Mouse (Mus musculus): ENCODE data around the gene Rbfox2. TPM values are rescaled to one million over a fixed set of nuclear protein-coding genes. Genes with fewer than 3 reads are reported as not detected.
A peak's percentile ranks its signal among the peaks of the same experiment; 100 is the strongest.

Gene Rbfox2
- polyA plus RNA-seq, 1 experiment = 177 TPM

DNA sequence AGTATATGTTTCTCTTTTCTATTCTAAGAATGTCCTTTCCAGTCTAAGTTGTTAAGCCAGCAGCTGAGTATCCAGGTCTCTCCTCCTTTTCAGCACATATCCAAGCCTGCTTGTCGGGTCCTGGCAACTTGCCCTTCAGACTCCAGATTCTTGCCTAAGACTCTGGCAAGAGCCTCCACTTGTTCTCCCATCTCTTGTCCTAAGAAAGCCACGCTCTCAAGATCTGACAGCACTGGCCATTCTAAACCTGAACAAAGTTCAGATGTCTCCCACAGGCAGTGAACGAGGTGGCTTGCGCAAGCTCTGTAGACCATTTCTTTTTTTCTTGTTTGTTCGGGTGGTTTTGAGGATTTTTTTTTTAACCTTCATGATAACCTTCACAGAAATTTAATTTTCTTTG is 110.0 kb downstream of the Rbfox2 start:
- DNase-seq = peak in 1 of 2 experiments; percentile 48
- Histone ChIP-seq H3K4me3 (replicated peaks; ENCODE audit: insufficient read depth, low read depth, low read length) (no peak overlapping the region), H3K27ac (ENCODE audit: insufficient read depth, low read length) (no peak overlapping the region), H3K27me3 (ENCODE audit: control insufficient read depth, insufficient read depth, low read length) (no peaks in the 10 kb centered on the region), H3K4me1 (ENCODE audit: control insufficient read depth, insufficient read depth, low read length) (peaks cover 7% of the 10 kb centered on the region)
- no peak for TF ChIP-seq POLR2A (IDR thresholded peaks at IDR 0.05; ENCODE audit: borderline replicate concordance, insufficient read depth, low read length)
- TF ChIP-seq CTCF (IDR thresholded peaks at IDR 0.05; ENCODE audit: borderline replicate concordance, insufficient read depth, low read depth, low read length) = no peak
- 62% methylated on average over 5 of the region's 5 CpGs for WGBS

DNA sequence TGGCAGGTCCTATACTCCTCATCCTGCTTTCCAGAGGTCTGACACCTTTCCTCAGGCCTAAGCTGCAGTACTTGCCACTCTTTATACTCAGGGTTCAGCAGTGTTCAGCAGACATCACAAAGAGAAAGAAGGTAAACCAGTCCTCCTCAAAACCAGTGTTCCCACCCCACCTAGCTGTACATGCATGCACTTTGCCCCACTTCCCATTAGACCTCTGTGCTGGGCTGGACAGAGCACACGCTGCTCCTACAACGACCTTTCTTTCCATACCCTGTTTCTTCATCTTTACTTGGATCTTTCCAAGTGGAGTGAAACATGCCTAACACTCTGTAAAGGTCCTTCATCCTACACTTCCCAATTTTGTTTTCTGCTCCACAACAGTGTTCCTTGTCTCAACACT is 110.8 kb downstream of the Rbfox2 start:
- peaks cover 7% of the 10 kb centered on the region for H3K4me1 ChIP-seq (ENCODE audit: control insufficient read depth, insufficient read depth, low read length)
- 91% methylated on average over 2 of the region's 2 CpGs for WGBS
- DNase-seq = no peak
- no peaks in the 10 kb centered on the region for H3K27me3 ChIP-seq (ENCODE audit: control insufficient read depth, insufficient read depth, low read length)
- no peak overlapping the region for H3K27ac ChIP-seq (ENCODE audit: insufficient read depth, low read length)
- no peak overlapping the region for H3K4me3 ChIP-seq (replicated peaks; ENCODE audit: insufficient read depth, low read depth, low read length)
- no peak for TF ChIP-seq POLR2A (IDR thresholded peaks at IDR 0.05; ENCODE audit: borderline replicate concordance, insufficient read depth, low read length)
- TF ChIP-seq CTCF (IDR thresholded peaks at IDR 0.05; ENCODE audit: borderline replicate concordance, insufficient read depth, low read depth, low read length) = no peak

DNA sequence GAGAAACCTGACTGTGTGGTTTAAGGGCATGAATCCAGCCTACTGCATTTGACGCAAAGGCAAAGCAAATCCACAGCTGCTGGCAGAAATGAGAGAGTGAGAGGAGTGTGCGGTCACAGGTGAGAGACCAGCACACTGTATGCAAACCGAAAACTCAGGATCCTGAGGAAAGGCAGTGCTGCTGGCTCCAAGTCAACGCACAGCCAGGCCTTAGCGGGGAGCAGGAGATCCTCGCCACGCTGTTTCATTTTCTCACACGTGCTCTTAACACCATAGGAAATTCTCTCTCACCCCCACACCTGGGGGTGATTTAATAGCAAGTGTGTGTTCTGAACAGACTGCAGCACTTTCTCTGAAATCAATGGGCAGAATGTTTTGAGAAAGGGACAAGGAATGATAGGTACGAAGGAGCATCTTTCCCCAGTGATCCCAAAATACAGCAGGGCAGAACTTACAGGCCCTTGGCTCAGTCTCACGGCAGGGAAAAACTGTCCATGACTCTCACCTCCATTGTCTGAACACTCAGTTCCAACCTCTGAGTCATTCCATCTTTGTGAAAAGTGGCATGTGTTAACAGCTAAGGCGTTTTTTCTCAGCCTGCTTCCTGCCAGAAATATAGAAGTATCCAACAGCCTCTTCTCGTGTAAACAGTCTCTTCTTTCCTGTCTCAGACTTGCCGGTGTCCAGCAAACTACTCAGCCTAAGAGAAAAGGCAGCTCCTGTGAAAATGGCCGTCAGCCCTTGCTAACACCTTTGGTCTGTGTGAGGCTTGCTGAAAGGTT is 114.5 kb downstream of the Rbfox2 start:
- peak; percentile 52 to 68 for DNase-seq
- WGBS = 10% methylated on average over 14 of the region's 14 CpGs
- Histone ChIP-seq H3K27ac (ENCODE audit: insufficient read depth, low read length) (peak overlapping the region; percentile 10; the same call in 1 of the 2 replicates), H3K4me3 (replicated peaks; ENCODE audit: insufficient read depth, low read depth, low read length) (no peak overlapping the region), H3K4me1 (ENCODE audit: control insufficient read depth, insufficient read depth, low read length) (peaks cover 12% of the 10 kb centered on the region), H3K27me3 (ENCODE audit: control insufficient read depth, insufficient read depth, low read length) (no peaks in the 10 kb centered on the region)
- TF ChIP-seq CTCF (IDR thresholded peaks at IDR 0.05; ENCODE audit: borderline replicate concordance, insufficient read depth, low read depth, low read length) = no peak
- no peak for TF ChIP-seq POLR2A (IDR thresholded peaks at IDR 0.05; ENCODE audit: borderline replicate concordance, insufficient read depth, low read length)

DNA sequence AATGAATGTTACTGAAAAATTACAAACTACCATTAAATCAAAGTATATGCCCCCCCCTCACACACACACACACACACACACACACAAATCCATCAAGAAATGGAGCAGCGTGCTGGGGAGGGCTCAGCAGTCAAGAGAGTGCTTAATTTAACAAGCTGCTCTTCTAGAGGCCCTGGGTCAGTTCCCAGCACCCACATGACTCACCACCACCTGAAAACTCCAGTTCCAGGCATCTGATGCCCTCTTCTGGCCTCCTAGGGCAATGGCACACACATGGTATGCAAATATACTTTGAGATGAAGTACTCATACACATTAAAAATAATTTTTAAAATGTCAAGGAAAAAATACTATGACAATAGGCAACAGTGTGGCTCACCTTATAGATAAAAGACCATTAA is 120.7 kb downstream of the Rbfox2 start:
- Histone ChIP-seq H3K27me3 (ENCODE audit: control insufficient read depth, insufficient read depth, low read length) (no peaks in the 10 kb centered on the region), H3K27ac (ENCODE audit: insufficient read depth, low read length) (no peak overlapping the region), H3K4me1 (ENCODE audit: control insufficient read depth, insufficient read depth, low read length) (peaks cover 11% of the 10 kb centered on the region; the same call in 1 of the 2 replicates), H3K4me3 (replicated peaks; ENCODE audit: insufficient read depth, low read depth, low read length) (no peak overlapping the region)
- no peak for TF ChIP-seq POLR2A (IDR thresholded peaks at IDR 0.05; ENCODE audit: borderline replicate concordance, insufficient read depth, low read length)
- no peak for TF ChIP-seq CTCF (IDR thresholded peaks at IDR 0.05; ENCODE audit: borderline replicate concordance, insufficient read depth, low read depth, low read length)
- no peak for DNase-seq
- 94% methylated on average over 1 of the region's 1 CpGs for WGBS

DNA sequence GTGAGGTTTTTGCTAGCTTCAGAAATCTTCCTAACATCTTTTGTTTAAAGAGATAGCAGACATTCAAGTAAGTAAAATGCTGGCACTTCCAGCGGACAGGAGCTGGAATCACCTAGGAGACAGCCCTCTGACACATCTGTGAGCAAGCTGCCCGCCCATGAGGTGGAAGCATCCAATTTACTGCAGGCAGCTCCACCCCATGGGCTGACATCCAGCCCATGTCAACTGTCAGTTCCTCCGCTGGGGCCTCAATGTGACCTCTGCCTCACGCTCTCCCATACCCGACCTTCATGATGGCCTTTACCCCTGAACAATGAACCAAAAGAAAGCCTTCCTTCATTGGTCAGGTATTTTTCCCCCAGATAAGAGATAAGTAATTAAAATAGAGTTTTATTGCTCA is 121.2 kb downstream of the Rbfox2 start:
- DNase-seq = no peak
- Histone ChIP-seq H3K4me1 (ENCODE audit: control insufficient read depth, insufficient read depth, low read length) (peaks cover 11% of the 10 kb centered on the region; the same call in 1 of the 2 replicates), H3K4me3 (replicated peaks; ENCODE audit: insufficient read depth, low read depth, low read length) (no peak overlapping the region), H3K27me3 (ENCODE audit: control insufficient read depth, insufficient read depth, low read length) (no peaks in the 10 kb centered on the region), H3K27ac (ENCODE audit: insufficient read depth, low read length) (no peak overlapping the region)
- TF ChIP-seq CTCF (IDR thresholded peaks at IDR 0.05; ENCODE audit: borderline replicate concordance, insufficient read depth, low read depth, low read length) (no peak), POLR2A (IDR thresholded peaks at IDR 0.05; ENCODE audit: borderline replicate concordance, insufficient read depth, low read length) (no peak)
- WGBS = 61% methylated on average over 5 of the region's 5 CpGs

DNA sequence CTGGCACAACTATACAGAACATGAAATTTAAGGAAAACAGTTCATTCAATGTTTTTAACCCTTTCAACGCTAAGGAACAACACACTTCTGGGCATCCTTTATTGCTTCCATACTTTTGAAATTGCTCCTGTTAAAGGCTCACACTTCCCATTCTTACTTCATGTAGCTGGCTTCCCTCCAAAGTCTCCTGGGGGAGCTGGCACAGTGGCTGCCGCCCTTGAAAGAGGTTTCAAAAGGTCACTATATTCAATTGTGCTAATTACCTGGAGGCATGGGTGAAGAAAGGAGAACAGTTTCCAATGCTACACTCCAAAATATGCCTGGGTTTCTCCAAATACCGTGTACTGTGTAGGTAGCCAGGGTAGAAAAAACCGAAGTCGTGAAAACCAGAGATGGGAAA is 124.0 kb downstream of the Rbfox2 start:
- TF ChIP-seq CTCF (IDR thresholded peaks at IDR 0.05; ENCODE audit: borderline replicate concordance, insufficient read depth, low read depth, low read length) (no peak), POLR2A (IDR thresholded peaks at IDR 0.05; ENCODE audit: borderline replicate concordance, insufficient read depth, low read length) (no peak)
- no peaks in the 10 kb centered on the region for H3K27me3 ChIP-seq (ENCODE audit: control insufficient read depth, insufficient read depth, low read length)
- H3K4me3 ChIP-seq (replicated peaks; ENCODE audit: insufficient read depth, low read depth, low read length) = no peak overlapping the region
- H3K27ac ChIP-seq (ENCODE audit: insufficient read depth, low read length) = no peak overlapping the region
- H3K4me1 ChIP-seq (ENCODE audit: control insufficient read depth, insufficient read depth, low read length) = peaks cover 5% of the 10 kb centered on the region; the same call in 1 of the 2 replicates
- DNase-seq = peak; percentile 59 to 69
- WGBS = 22% methylated on average over 5 of the region's 5 CpGs

DNA sequence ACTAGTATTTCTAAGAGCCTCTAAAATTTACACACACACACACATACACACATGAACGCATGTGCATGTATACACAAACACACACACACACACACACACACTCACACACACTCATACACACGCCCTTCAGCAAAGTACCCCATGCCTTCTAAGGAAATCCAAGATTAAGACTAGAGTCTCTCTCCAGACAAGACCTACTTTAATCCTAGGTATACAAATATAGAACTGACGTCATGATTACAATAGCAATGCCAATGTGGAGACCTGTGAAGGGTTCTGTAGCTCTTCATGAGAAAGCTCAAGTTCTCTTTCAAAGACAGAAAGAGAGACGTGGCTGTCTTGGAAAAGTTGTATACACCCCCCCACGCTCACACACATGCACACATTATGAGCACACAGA is 132.8 kb downstream of the Rbfox2 start:
- no peak for TF ChIP-seq POLR2A (IDR thresholded peaks at IDR 0.05; ENCODE audit: borderline replicate concordance, insufficient read depth, low read length)
- no peak for TF ChIP-seq CTCF (IDR thresholded peaks at IDR 0.05; ENCODE audit: borderline replicate concordance, insufficient read depth, low read depth, low read length)
- Histone ChIP-seq H3K27me3 (ENCODE audit: control insufficient read depth, insufficient read depth, low read length) (no peaks in the 10 kb centered on the region), H3K4me3 (replicated peaks; ENCODE audit: insufficient read depth, low read depth, low read length) (no peak overlapping the region), H3K4me1 (ENCODE audit: control insufficient read depth, insufficient read depth, low read length) (peaks cover 4% of the 10 kb centered on the region; the same call in 1 of the 2 replicates), H3K27ac (ENCODE audit: insufficient read depth, low read length) (no peak overlapping the region)
- WGBS = 75% methylated on average over 5 of the region's 5 CpGs
- DNase-seq = no peak

DNA sequence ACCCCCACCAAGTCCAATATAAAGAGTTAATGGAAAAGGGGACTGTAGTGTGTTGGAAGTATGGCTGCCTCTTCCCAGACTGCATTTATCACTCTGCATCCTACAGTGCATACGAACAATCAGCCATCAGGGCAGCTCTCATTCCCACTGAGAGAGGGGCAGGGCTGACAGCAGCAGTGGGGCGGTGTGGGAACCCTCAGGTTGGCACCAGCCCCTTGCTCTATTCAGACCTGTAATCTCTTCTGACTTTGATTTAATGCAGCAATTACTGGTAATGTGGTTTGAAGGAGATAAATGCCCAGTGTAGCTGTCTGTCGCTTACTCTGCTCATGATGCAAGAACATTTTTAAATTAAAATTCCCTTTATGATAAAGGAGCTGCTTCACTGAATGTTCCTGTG is 134.4 kb downstream of the Rbfox2 start:
- WGBS = 53% methylated on average over 3 of the region's 3 CpGs
- TF ChIP-seq POLR2A (IDR thresholded peaks at IDR 0.05; ENCODE audit: borderline replicate concordance, insufficient read depth, low read length) (no peak), CTCF (IDR thresholded peaks at IDR 0.05; ENCODE audit: borderline replicate concordance, insufficient read depth, low read depth, low read length) (no peak)
- H3K27ac ChIP-seq (ENCODE audit: insufficient read depth, low read length) = no peak overlapping the region
- no peaks in the 10 kb centered on the region for H3K27me3 ChIP-seq (ENCODE audit: control insufficient read depth, insufficient read depth, low read length)
- H3K4me3 ChIP-seq (replicated peaks; ENCODE audit: insufficient read depth, low read depth, low read length) = no peak overlapping the region
- no peak for DNase-seq
- H3K4me1 ChIP-seq (ENCODE audit: control insufficient read depth, insufficient read depth, low read length) = peaks cover 4% of the 10 kb centered on the region; the same call in 1 of the 2 replicates

All from cerebellum, adult 2 months (tissue).